Mouse (Mus musculus) thymus, postnatal 0 days (tissue): ENCODE results near the gene Cep41. TPM values are rescaled to one million over a fixed set of nuclear protein-coding genes. Genes with fewer than 3 reads are reported as not detected.

Experiments used
- DNase-seq: peaks from one replicate; pipeline ENCODE4 v3.0.0-alpha.2; 2015; ENCODE audit warnings: low spot score
- polyA plus RNA-seq: library from polyadenylated mRNA; unstranded; fragments of >200 nt; fragmentation: Nextera tagmentation; extraction: Ambion mirVana; gene quantifications from 2 replicates; pipeline ENCODE4 v1.2.1, GENCODE M21; 2015

Cep41 gene
- polyA plus RNA-seq, 1 experiment from 2014 or later = 14.1 TPM

- no peak for DNase-seq
These were observed 63.6 kb downstream of the Cep41 start for GRCm38 (mm10) chr6:30629989-30630388.

- no peak for DNase-seq
These were observed 65.4 kb downstream of the Cep41 start for GRCm38 (mm10) chr6:30628152-30628551.

- no peak for DNase-seq
These were observed 68.8 kb downstream of the Cep41 start for GRCm38 (mm10) chr6:30624763-30625162.

- DNase-seq = no peak
These were observed 71.6 kb downstream of the Cep41 start for GRCm38 (mm10) chr6:30621986-30622389.

GRCm38 (mm10) chr6:30620994-30621393, 72.6 kb downstream of the Cep41 start:
- DNase-seq = no peak

GRCm38 (mm10) chr6:30620591-30620990, 73.0 kb downstream of the Cep41 start:
- no peak for DNase-seq

- no peak for DNase-seq
These were observed 73.9 kb downstream of the Cep41 start for GRCm38 (mm10) chr6:30619606-30620005.

- no peak for DNase-seq
These were observed 74.8 kb downstream of the Cep41 start for GRCm38 (mm10) chr6:30618735-30619134.

GRCm38 (mm10) chr6:30617959-30618590, 75.5 kb downstream of the Cep41 start:
- DNase-seq = no peak

- no peak for DNase-seq
These were observed 76.3 kb downstream of the Cep41 start for GRCm38 (mm10) chr6:30617020-30617958.

GRCm38 (mm10) chr6:30616491-30616941, 77.0 kb downstream of the Cep41 start:
- DNase-seq = no peak

GRCm38 (mm10) chr6:30615741-30616140, 77.8 kb downstream of the Cep41 start:
- no peak for DNase-seq

GRCm38 (mm10) chr6:30614251-30614650, 79.3 kb downstream of the Cep41 start:
- no peak for DNase-seq

GRCm38 (mm10) chr6:30611212-30611611, 82.3 kb downstream of the Cep41 start:
- DNase-seq = no peak

- DNase-seq = no peak
These were observed 82.8 kb downstream of the Cep41 start, which contains the start of gene Cpa5 for GRCm38 (mm10) chr6:30610710-30611109. Gene Cpa5 (plus strand): TSS chr6:30611010.

GRCm38 (mm10) chr6:30605672-30606071, 87.9 kb downstream of the Cep41 start:
- DNase-seq = no peak

GRCm38 (mm10) chr6:30605111-30605510, 88.4 kb downstream of the Cep41 start:
- DNase-seq = no peak

GRCm38 (mm10) chr6:30604342-30604867, 89.1 kb downstream of the Cep41 start:
- no peak for DNase-seq
